Mouse (Mus musculus): ENCODE measurements around the gene Mier1. TPM values are rescaled to one million over a fixed set of nuclear protein-coding genes. Genes with fewer than 3 reads are reported as not detected.

Mier1 gene
- polyA plus RNA-seq (2015; fragmentation: Nextera tagmentation; extraction: Ambion mirVana): 27.3 and 28.8 TPM in 2 replicates

DNA sequence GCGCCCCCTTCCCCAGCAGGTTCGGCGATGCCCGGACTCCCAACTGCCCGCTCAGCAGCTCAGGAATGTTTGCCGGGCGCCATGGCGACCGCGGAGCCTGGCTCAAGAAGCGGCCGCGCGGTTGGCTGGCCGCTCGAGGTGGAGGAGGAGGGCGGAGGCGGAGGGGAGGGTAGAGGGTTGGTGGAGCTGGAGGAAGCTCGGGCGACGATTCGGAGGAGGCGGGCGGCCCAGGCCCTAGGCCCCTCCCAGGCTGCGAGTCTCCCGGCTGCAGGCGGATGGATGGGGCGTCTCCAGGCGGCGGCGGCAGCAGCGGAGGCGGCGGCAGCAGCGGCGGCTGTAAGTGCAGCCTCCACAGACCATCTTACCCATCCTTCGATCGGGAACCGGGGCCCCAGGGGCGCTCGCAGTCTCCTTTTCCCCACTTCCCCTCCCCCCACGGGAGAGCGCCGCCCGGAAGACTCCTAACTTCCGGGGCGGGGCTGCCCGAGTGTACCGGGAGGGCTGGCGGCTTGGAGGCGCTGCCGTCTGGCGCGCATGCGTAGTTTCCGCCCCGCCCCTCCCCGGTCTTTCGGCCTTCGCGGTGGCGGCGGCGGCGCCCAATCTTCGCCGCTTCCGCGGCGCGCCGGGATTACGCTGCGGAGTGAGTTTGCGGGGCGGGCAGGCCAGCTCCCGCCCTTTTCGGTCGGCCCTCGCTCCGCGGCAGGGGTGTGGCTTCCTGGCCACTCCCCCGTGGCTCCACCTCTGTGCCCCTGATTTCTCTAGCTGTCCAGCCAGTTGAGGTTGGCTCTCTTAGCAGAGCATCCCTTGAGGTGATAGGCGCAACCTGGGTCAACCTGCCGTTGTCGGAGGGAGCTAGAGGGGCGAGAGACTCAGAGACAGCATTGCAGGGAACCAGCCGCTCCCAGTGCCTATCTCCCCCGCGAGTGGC, at the start of gene Mier1, which contains the start of gene Wdr78:
Gene Mier1 (plus strand): TSS at position 207 of the 928 bp plus-strand sequence.
Gene Wdr78 (minus strand): TSS at position 372 of the 928 bp plus-strand sequence.
- Histone ChIP-seq H3K9me3 (ENCODE audit: control insufficient read depth, low read length) (no peaks in the 10 kb centered on the region), H3K36me3 (ENCODE audit: control insufficient read depth, insufficient read depth, low read length) (peaks cover 5% of the 10 kb centered on the region; the same call in 1 of the 2 replicates), H3K4me1 (ENCODE audit: control insufficient read depth, insufficient read depth, low read depth, low read length) (peaks cover 26% of the 10 kb centered on the region), H3K4me3 (ENCODE audit: low read length) (peak within 1 kb of the TSS; percentile 79), H3K27me3 (replicated peaks; ENCODE audit: control insufficient read depth, insufficient read depth, low read length) (no peaks in the 10 kb centered on the region), H3K27ac (ENCODE audit: low read depth, low read length) (peak within 1 kb of the TSS; percentile 99), H3K9ac (ENCODE audit: low read depth, low read length) (peak within 1 kb of the TSS; percentile 92), H3K4me2 (ENCODE audit: low read length) (peak within 1 kb of the TSS; percentile 86)
- ATAC-seq: peak; percentile 99
- WGBS: under 1% methylated on average over 64 of the region's 90 CpGs

DNA sequence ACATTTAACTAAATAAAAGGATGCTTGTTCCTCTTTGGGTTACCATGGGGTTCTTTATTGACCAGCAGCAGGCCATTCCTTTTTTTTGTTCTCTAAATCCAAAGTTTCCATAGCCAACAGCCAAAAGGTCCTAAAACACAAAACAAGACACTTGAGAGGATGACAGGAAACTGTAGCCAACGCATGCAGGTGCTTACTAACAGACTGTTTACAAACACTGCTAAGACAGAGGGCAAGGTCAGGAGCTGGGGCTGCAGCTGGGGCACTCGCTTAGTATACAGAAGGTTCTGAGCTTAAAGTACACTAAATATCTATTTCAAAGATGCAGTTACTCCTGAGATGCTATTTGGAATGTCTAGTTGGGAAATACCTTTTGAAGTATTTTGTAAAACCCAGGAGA, 49.8 kb upstream of the Mier1 start:
- Histone ChIP-seq H3K4me3 (ENCODE audit: low read length) (no peak overlapping the region), H3K27ac (ENCODE audit: low read depth, low read length) (no peak overlapping the region), H3K4me1 (ENCODE audit: control insufficient read depth, insufficient read depth, low read depth, low read length) (no peaks in the 10 kb centered on the region), H3K27me3 (replicated peaks; ENCODE audit: control insufficient read depth, insufficient read depth, low read length) (no peaks in the 10 kb centered on the region), H3K4me2 (ENCODE audit: low read length) (no peak overlapping the region), H3K9ac (ENCODE audit: low read depth, low read length) (no peak overlapping the region), H3K36me3 (ENCODE audit: control insufficient read depth, insufficient read depth, low read length) (no peaks in the 10 kb centered on the region), H3K9me3 (ENCODE audit: control insufficient read depth, low read length) (no peaks in the 10 kb centered on the region)
- no peak for ATAC-seq
- 85% methylated on average over 2 of the region's 2 CpGs for whole genome bisulfite sequencing

GRCm38 (mm10) chr4:103064976-103065375, 49.2 kb upstream of the Mier1 start:
- no peaks in the 10 kb centered on the region for H3K4me1 ChIP-seq (ENCODE audit: control insufficient read depth, insufficient read depth, low read depth, low read length)
- H3K27me3 ChIP-seq (replicated peaks; ENCODE audit: control insufficient read depth, insufficient read depth, low read length): no peaks in the 10 kb centered on the region
- no peak overlapping the region for H3K4me3 ChIP-seq (ENCODE audit: low read length)
- H3K27ac ChIP-seq (ENCODE audit: low read depth, low read length): no peak overlapping the region
- H3K4me2 ChIP-seq (ENCODE audit: low read length): no peak overlapping the region
- H3K9ac ChIP-seq (ENCODE audit: low read depth, low read length): no peak overlapping the region
- no peaks in the 10 kb centered on the region for H3K9me3 ChIP-seq (ENCODE audit: control insufficient read depth, low read length)
- no peaks in the 10 kb centered on the region for H3K36me3 ChIP-seq (ENCODE audit: control insufficient read depth, insufficient read depth, low read length)
- ATAC-seq: no peak
- WGBS: 93% methylated on average over 5 of the region's 5 CpGs

DNA sequence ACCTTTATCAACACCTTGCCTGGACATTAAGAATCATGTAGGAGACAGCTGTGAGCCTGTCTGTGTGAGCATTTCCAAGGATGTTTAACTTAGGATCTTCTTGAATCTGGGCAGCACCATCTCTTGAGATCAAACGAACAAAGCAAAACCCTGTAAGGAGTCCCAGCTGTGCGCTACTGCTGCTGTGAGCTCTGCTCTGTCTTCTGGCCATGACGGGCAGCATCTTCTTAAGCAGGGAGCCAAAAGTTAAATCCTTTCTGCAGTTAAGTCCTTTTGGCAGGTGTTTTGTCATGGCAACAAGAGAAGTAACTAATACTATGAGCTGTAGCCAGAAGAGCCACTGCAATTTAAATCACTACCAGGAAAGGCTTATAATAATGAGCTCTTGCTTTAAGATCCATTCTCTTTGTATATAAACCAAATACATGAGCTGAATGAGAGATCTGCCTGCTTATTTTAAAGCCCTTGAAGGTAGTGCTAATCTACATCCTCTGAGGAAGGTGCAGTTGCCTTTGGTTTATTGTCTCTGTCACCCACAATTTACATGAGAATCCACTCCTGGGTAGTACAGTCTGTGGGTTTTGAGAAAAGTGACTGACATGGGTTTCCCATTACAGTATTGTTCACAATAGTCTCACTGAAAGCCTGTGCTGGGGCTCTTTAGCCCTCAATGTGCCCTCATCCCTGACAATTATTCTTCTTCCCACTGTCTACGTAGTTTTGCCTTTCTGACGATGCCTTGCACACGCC, 46.1 kb upstream of the Mier1 start:
- Histone ChIP-seq H3K4me2 (ENCODE audit: low read length) (no peak overlapping the region), H3K27ac (ENCODE audit: low read depth, low read length) (no peak overlapping the region), H3K27me3 (replicated peaks; ENCODE audit: control insufficient read depth, insufficient read depth, low read length) (no peaks in the 10 kb centered on the region), H3K9ac (ENCODE audit: low read depth, low read length) (no peak overlapping the region), H3K4me1 (ENCODE audit: control insufficient read depth, insufficient read depth, low read depth, low read length) (no peaks in the 10 kb centered on the region), H3K36me3 (ENCODE audit: control insufficient read depth, insufficient read depth, low read length) (no peaks in the 10 kb centered on the region), H3K9me3 (ENCODE audit: control insufficient read depth, low read length) (no peaks in the 10 kb centered on the region), H3K4me3 (ENCODE audit: low read length) (no peak overlapping the region)
- ATAC-seq: no peak
- 55% methylated on average over 6 of the region's 6 CpGs for WGBS

- H3K9me3 ChIP-seq (ENCODE audit: control insufficient read depth, low read length): no peaks in the 10 kb centered on the region
- no peak overlapping the region for H3K4me2 ChIP-seq (ENCODE audit: low read length)
- no peaks in the 10 kb centered on the region for H3K4me1 ChIP-seq (ENCODE audit: control insufficient read depth, insufficient read depth, low read depth, low read length)
- no peak overlapping the region for H3K4me3 ChIP-seq (ENCODE audit: low read length)
- H3K9ac ChIP-seq (ENCODE audit: low read depth, low read length): no peak overlapping the region
- WGBS: 81% methylated on average over 3 of the region's 3 CpGs
- no peaks in the 10 kb centered on the region for H3K36me3 ChIP-seq (ENCODE audit: control insufficient read depth, insufficient read depth, low read length)
- no peaks in the 10 kb centered on the region for H3K27me3 ChIP-seq (replicated peaks; ENCODE audit: control insufficient read depth, insufficient read depth, low read length)
- H3K27ac ChIP-seq (ENCODE audit: low read depth, low read length): no peak overlapping the region
- ATAC-seq: no peak
Measured at GRCm38 (mm10) chr4:103070631-103071030, 43.6 kb upstream of the Mier1 start.

DNA sequence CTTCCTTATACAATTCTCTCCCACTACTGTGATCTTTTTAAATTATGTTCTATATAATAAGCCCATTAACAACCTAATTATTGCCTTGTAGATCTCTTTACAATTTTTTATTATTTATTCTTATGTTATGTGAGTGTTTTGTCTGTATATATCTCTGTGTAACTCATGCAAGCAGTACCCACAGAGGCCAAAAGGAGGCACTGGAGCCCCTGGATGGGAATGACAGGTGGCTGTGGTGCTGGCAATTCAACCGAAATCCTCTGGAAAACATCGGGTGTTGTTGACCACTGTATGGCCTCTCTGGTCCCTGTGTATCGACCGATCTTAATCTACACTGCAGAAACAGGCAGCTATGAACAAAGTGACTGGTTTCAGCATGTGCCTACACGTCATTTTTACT, 29.0 kb upstream of the Mier1 start:
- Histone ChIP-seq H3K9ac (ENCODE audit: low read depth, low read length) (no peak overlapping the region), H3K4me1 (ENCODE audit: control insufficient read depth, insufficient read depth, low read depth, low read length) (no peaks in the 10 kb centered on the region), H3K4me3 (ENCODE audit: low read length) (no peak overlapping the region), H3K4me2 (ENCODE audit: low read length) (no peak overlapping the region), H3K27ac (ENCODE audit: low read depth, low read length) (no peak overlapping the region), H3K36me3 (ENCODE audit: control insufficient read depth, insufficient read depth, low read length) (peaks cover 4% of the 10 kb centered on the region; the same call in 1 of the 2 replicates), H3K27me3 (replicated peaks; ENCODE audit: control insufficient read depth, insufficient read depth, low read length) (no peaks in the 10 kb centered on the region), H3K9me3 (ENCODE audit: control insufficient read depth, low read length) (no peaks in the 10 kb centered on the region)
- no peak for ATAC-seq
- 93% methylated on average over 5 of the region's 5 CpGs for WGBS

DNA sequence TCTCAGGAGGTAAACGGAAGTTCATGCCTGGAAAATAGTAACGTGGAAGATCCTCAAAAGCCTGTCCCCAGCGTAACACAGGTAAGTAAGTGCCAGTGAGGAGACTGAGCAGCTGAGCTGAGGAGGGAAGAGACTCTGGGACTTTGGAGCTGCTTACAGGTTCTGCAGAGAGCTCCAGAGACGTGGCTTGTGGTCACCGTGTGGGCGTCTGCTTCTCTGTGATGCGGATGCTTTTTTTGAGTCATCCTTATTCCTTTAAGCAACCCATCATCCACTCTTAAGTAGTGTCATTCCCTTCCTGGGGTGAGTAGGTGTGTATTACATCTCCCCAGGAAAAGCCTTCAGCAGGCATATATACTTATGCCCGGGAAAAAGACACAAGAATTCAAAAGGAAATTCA, 18.3 kb upstream of the Mier1 start:
- WGBS: 90% methylated on average over 8 of the region's 8 CpGs
- no peak overlapping the region for H3K4me3 ChIP-seq (ENCODE audit: low read length)
- H3K4me1 ChIP-seq (ENCODE audit: control insufficient read depth, insufficient read depth, low read depth, low read length): no peaks in the 10 kb centered on the region
- H3K27me3 ChIP-seq (replicated peaks; ENCODE audit: control insufficient read depth, insufficient read depth, low read length): no peaks in the 10 kb centered on the region
- H3K4me2 ChIP-seq (ENCODE audit: low read length): no peak overlapping the region
- H3K27ac ChIP-seq (ENCODE audit: low read depth, low read length): no peak overlapping the region
- no peak overlapping the region for H3K9ac ChIP-seq (ENCODE audit: low read depth, low read length)
- no peaks in the 10 kb centered on the region for H3K9me3 ChIP-seq (ENCODE audit: control insufficient read depth, low read length)
- no peak for ATAC-seq
- no peaks in the 10 kb centered on the region for H3K36me3 ChIP-seq (ENCODE audit: control insufficient read depth, insufficient read depth, low read length)

DNA sequence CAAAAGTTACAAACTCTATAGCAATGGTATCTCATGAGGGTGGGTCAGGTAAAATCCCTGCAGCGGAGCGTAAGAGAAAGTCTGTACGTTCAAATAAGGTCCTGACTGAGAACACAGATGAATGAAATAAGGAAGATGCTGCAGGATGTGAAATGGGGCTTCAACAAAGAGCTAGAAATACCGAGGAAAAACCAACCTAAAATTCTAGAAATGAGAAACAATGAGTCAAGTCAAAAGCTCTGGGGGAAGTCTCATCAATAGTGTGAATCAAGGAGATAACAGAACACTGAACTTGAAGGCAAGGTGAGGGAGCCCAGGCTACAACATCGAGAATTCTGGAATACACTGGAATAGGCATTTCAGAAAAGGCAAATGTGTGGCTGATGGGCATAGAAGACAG, 15.7 kb upstream of the Mier1 start:
- Histone ChIP-seq H3K4me1 (ENCODE audit: control insufficient read depth, insufficient read depth, low read depth, low read length) (no peaks in the 10 kb centered on the region), H3K4me3 (ENCODE audit: low read length) (no peak overlapping the region), H3K27me3 (replicated peaks; ENCODE audit: control insufficient read depth, insufficient read depth, low read length) (no peaks in the 10 kb centered on the region), H3K27ac (ENCODE audit: low read depth, low read length) (no peak overlapping the region), H3K4me2 (ENCODE audit: low read length) (no peak overlapping the region), H3K36me3 (ENCODE audit: control insufficient read depth, insufficient read depth, low read length) (no peaks in the 10 kb centered on the region), H3K9ac (ENCODE audit: low read depth, low read length) (no peak overlapping the region), H3K9me3 (ENCODE audit: control insufficient read depth, low read length) (no peaks in the 10 kb centered on the region)
- ATAC-seq: no peak
- WGBS: 90% methylated on average over 5 of the region's 5 CpGs

- peak overlapping the region; percentile 79 for H3K4me3 ChIP-seq (ENCODE audit: low read length)
- WGBS: 49% methylated on average over 7 of the region's 7 CpGs
- H3K4me1 ChIP-seq (ENCODE audit: control insufficient read depth, insufficient read depth, low read depth, low read length): peaks cover 21% of the 10 kb centered on the region
- H3K9me3 ChIP-seq (ENCODE audit: control insufficient read depth, low read length): no peaks in the 10 kb centered on the region
- peak overlapping the region; percentile 86 for H3K4me2 ChIP-seq (ENCODE audit: low read length)
- no peaks in the 10 kb centered on the region for H3K27me3 ChIP-seq (replicated peaks; ENCODE audit: control insufficient read depth, insufficient read depth, low read length)
- H3K36me3 ChIP-seq (ENCODE audit: control insufficient read depth, insufficient read depth, low read length): peaks cover 5% of the 10 kb centered on the region; the same call in 1 of the 2 replicates
- H3K27ac ChIP-seq (ENCODE audit: low read depth, low read length): no peak overlapping the region
- no peak overlapping the region for H3K9ac ChIP-seq (ENCODE audit: low read depth, low read length)
- no peak for ATAC-seq
Measured at GRCm38 (mm10) chr4:103112651-103113050, 1.5 kb upstream of the Mier1 start.
